Mouse (Mus musculus): ENCODE data around the gene Gm904.
"Not testable (repeated sequence)": the region's sequence is repeated elsewhere in the genome, so short reads cannot be mapped to it uniquely, and the experiment has no call there.

Gm904 gene

DNA sequence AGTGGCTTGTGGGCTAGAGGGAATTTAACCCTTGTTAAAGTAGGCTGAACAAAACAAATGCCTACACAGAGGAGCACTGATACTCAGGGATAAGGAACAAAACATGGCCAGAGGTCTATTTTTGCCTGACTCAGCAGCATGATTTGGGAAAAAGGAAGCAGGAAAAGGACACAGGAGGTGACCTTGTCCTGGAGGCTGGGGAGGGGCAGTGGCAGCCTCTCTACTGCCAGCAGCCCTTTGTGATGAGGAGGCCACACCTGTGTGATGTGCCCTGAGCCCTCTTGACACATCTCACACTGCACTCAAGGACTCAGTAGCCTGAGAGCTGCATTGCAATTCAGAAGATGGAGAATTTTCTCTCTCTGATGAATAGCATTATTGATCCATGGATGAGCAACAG, at the start of gene Gm904:
Gm904 (plus strand) TSS at position 301 of the 400 bp plus-strand sequence.
- not testable (repeated sequence) for DNase-seq (ENCODE audit: low read depth)

DNA sequence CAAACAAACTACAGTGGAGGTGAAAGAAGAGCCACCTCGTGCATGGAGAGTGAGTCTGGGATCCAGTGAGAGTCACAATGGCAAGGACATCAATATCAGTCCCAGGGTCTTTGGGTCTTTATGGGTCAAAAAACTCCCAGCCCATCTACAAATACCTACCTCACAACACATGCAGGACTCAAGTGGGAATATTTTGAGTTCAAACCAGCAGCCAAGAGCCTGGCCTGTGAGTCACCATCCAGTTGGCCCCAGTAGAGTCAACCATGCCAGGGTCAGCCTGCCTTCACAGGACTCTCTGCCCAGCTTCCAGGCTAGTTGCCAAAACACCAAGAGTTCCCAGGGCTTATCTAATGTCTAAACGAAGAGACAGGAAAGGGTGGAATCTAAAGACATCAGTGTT, 5.7 kb downstream of the Gm904 start:
- not testable (repeated sequence) for DNase-seq (ENCODE audit: low read depth)

All from naive thymus-derived CD4-positive, alpha-beta T cell, adult 2 months (primary cell).